Mouse (Mus musculus) testis, postnatal 10 days (tissue): Measurements from ENCODE around the gene Neo1.
"Not testable (repeated sequence)": the region's sequence is repeated elsewhere in the genome, so short reads cannot be mapped to it uniquely, and the experiment has no call there.

ENCODE experiments used
- DNase-seq: peaks from one replicate; pipeline ENCODE4 v3.0.0; 2021; ENCODE audit warnings: low spot score

Gene Neo1

GRCm38 (mm10) chr9:58989255-58989928 is 46.8 kb downstream of the Neo1 start:
- DNase-seq, result no peak

DNA sequence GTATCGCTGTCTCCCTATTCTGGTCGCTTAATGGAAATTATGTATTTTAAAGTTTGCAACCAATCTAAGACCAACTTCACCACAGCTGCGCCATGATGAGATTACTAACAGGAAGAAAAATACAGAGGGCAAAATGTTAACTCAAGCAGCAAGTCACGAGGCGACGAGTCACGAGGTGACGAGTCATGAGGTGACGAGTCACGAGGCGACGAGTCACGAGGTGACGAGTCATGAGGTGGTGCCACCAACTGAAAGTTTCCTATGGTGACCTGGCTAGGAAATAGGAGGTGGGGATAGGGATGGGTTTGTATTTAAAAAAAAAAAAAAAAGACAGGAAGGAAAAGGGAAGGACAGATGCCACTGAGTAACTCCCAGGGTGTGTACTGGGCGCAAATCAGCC is 57.2 kb downstream of the Neo1 start:
- DNase-seq, result no peak

DNA sequence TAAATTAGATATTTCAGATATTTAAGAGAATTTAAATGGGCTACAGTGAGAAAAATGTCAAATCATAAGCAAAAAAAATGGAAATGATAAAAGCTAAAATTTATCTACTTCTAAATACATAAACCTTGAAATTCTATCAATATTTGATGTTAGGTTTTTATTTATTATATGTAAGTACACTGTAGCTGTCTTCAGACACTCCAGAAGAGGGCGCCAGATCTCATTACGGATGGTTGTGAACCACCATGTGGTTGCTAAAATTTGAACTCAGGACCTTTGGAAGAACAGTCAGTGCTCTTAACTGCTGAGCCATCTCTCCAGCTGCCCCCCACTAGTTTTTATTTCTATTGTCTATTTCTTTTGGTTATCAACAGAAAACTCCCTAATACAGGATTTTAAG is 65.1 kb downstream of the Neo1 start:
- not testable (repeated sequence) for DNase-seq

- DNase-seq, result no peak
These were observed 68.9 kb downstream of the Neo1 start for GRCm38 (mm10) chr9:58967371-58967770.

- no peak for DNase-seq
These were observed 80.7 kb downstream of the Neo1 start for GRCm38 (mm10) chr9:58955507-58955906.

GRCm38 (mm10) chr9:58945910-58946309 is 90.3 kb downstream of the Neo1 start:
- not testable (repeated sequence) for DNase-seq

DNA sequence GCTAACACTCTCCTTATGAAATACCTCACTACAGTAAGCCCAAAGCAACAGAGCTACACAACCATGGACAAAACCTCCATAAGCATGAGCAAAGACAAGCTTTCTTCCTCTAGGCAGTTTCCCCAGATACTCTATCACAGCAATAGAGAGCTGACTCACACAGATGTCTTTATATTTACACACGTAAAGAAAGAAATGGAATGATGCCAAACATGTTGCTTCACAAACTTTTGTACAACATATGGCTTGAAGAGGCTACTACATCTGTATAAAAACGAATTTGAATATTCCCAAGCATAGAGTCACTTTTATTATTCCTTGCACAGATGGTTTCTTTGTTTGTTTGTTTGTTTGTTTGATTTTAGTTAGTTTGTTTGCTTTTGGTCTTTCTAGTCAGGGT is 101.5 kb downstream of the Neo1 start:
- DNase-seq, result no peak

GRCm38 (mm10) chr9:58928103-58928502 is 108.1 kb downstream of the Neo1 start:
- peak; percentile 49 for DNase-seq

GRCm38 (mm10) chr9:58902869-58903585 is 133.2 kb downstream of the Neo1 start:
- DNase-seq, result peak; percentile 57

GRCm38 (mm10) chr9:58899602-58900001 is 136.6 kb downstream of the Neo1 start:
- no peak for DNase-seq

DNA sequence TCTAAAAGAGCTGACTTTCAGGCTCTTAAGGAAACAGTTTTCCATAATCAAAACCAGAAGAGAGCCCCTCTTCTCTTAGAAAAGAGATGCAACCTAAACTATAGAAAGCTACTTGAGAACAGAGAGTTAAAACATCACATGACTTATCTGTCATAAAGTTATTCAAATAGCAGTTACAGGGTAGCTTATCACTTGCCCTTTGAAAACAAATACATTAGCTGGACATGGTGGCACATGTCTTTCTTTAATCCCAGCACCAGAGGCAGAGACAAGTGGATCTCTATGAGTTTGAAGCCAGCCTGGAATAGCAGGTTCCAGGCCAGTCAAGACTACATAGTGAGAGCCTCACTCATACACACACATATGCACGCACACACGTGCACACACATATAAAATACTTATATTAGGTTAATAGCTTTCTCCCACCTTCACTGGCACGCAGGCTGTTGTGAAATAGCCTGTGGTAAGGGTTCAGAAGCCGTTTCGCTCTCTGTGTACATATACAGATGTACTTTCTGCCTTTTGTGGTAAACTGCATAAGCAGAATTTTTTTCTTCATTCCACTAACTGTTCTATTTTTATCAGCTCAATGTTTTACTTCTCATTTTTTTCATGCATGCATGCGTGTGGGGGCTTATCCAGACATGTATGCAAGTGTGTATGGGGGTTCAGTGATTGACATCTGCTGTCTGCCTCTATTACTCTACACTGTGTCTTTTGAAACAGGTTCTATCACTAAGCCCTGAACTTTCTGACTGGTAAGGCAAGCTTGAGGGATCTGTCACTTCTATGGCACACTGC is 144.2 kb downstream of the Neo1 start:
- no peak for DNase-seq

GRCm38 (mm10) chr9:58890893-58891292 is 145.3 kb downstream of the Neo1 start:
- DNase-seq, result no peak

- no peak for DNase-seq
These were observed 146.3 kb downstream of the Neo1 start for GRCm38 (mm10) chr9:58889782-58890448.

DNA sequence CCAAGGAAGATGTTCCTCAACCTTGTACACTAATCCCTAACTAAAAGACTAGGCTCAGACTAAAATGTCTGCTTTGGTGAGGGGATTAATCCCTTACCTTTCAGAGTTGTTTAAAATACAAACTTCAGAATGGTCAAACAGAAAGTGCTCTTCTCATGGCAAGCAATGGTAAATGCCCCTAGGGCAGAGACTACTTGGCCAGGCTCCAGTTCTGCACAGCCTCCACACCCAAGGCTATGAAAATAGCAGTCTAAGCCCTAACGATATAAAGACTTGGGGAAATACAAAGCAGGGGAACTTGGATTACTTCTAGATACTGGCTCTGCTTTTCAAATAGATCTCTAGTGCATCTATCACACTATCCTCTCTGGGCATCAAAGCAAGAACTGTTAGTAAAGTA is 153.6 kb downstream of the Neo1 start:
- no peak for DNase-seq

DNA sequence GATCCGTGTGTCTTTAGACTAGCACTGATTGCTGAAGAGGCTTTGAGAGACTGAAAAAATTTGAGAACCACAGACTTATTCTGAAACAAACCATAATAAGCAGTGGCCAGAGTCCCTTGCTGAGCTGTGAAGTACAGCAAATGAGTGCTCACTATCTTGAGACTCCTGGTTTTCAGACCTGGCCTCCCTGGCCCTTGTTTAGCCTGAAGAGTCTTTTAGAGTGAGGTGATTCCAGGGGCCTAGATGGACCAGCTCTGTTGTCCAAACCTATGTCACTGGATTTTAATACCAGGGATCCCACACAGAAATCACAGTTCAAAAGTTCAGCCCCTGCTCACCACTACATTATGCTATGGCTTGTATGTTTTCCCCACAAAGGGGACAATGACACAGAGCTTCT is 156.4 kb downstream of the Neo1 start:
- no peak for DNase-seq

GRCm38 (mm10) chr9:58876946-58877625 is 159.2 kb downstream of the Neo1 start:
- no peak for DNase-seq

- no peak for DNase-seq
These were observed 160.8 kb downstream of the Neo1 start for GRCm38 (mm10) chr9:58875439-58875838.

- no peak for DNase-seq
These were observed 161.9 kb downstream of the Neo1 start for GRCm38 (mm10) chr9:58874354-58874753.

GRCm38 (mm10) chr9:58873541-58874324 is 162.5 kb downstream of the Neo1 start:
- no peak for DNase-seq

- DNase-seq, result no peak
These were observed 165.1 kb downstream of the Neo1 start for GRCm38 (mm10) chr9:58871141-58871540.

DNA sequence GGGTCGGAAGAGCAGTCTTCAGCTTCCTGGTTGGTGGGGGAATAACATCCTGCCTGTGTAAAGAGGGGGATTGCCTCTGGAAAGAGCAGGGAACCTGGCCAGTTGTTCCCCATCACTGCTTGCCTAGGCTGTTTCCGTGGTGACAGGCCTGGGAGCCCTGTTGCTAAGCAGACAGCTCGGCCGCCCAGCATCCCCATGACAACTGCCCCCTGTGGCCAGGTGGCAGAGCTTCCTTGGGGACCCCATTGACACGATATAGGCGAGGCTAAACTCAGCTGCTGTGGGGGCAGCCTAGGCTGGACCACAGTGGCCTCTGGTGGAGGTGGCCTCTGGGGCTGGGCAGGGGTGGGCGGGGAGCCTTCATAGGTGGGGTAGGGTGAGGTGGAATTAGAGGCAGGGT is 172.4 kb downstream of the Neo1 start:
- DNase-seq, result no peak
